Mouse (Mus musculus) embryonic facial prominence, embryonic 14.5 days (tissue): ENCODE data around the gene Cask. TPM values are rescaled to one million over a fixed set of nuclear protein-coding genes. Genes with fewer than 3 reads are reported as not detected.

Experiments used
- ATAC-seq: fragments of 200-750 bp; cut with Nextera tagmentation; 2 replicates; pipeline ENCODE4 v1.8.0; 2017; ENCODE audit warnings: low read depth, moderate number of reproducible peaks, moderate TSS enrichment
- DNase-seq: peaks from one replicate; pipeline ENCODE4 v3.0.0-alpha.2; 2015; ENCODE audit warnings: low spot score
- H3K27ac ChIP-seq: fragments of 300-500 bp; sonication (generic); replicated peaks from 2 replicates; pipeline ENCODE4 v1.5.1; 2014; ENCODE audit warnings: low read depth, mild to moderate bottlenecking, low read length, moderate library complexity
- H3K27me3 ChIP-seq: fragments of 300-500 bp; sonication (generic); replicated peaks from 2 replicates; pipeline ENCODE4 v1.6.1; 2014; ENCODE audit warnings: low read length; ENCODE audit not compliant: control insufficient read depth, insufficient read depth
- H3K36me3 ChIP-seq: fragments of 300-500 bp; sonication (generic); 2 replicates; pipeline ENCODE4 v1.6.1; 2014; ENCODE audit warnings: low read length, mixed read lengths; ENCODE audit not compliant: control insufficient read depth, insufficient read depth
- H3K4me1 ChIP-seq: fragments of 300-500 bp; sonication (generic); 2 replicates; pipeline ENCODE4 v1.6.1; 2014; ENCODE audit warnings: antibody characterized with exemption, low read length; ENCODE audit not compliant: control insufficient read depth, insufficient read depth
- H3K4me2 ChIP-seq: fragments of 300-500 bp; sonication (generic); 2 replicates; pipeline ENCODE4 v1.6.1; 2014; ENCODE audit warnings: low read depth, mild to moderate bottlenecking, low read length, moderate library complexity, mixed read lengths
- H3K4me3 ChIP-seq: fragments of 300-500 bp; sonication (generic); 2 replicates; pipeline ENCODE4 v1.5.1; 2014; ENCODE audit warnings: low read depth, mild to moderate bottlenecking, low read length
- H3K9ac ChIP-seq: fragments of 300-500 bp; sonication (generic); 2 replicates; pipeline ENCODE4 v1.6.1; 2014; ENCODE audit warnings: low read depth, mild to moderate bottlenecking, low read length, moderate library complexity, mixed read lengths
- H3K9me3 ChIP-seq: fragments of 300-500 bp; sonication (generic); 2 replicates; pipeline ENCODE4 v1.6.1; 2016; ENCODE audit warnings: low read length; ENCODE audit not compliant: control insufficient read depth
- WGBS: fragments of 180-500 bp; shearing (Covaris S2); extraction: QIAGEN DNeasy Blood & Tissue Kit; methylation state at CpG from one replicate; pipeline ENCODE4 v1.1.7; 2014; 5-methylcytosine and 5-hydroxymethylcytosine counted together
- polyA plus RNA-seq: library from polyadenylated mRNA; unstranded; fragments of >200 nt; fragmentation: Nextera tagmentation; extraction: Ambion mirVana; gene quantifications from 2 replicates; pipeline ENCODE4 v1.2.1, GENCODE M21; 2014

Gene Cask
- polyA plus RNA-seq, 1 experiment from 2014 or later = 20.1 TPM

DNA sequence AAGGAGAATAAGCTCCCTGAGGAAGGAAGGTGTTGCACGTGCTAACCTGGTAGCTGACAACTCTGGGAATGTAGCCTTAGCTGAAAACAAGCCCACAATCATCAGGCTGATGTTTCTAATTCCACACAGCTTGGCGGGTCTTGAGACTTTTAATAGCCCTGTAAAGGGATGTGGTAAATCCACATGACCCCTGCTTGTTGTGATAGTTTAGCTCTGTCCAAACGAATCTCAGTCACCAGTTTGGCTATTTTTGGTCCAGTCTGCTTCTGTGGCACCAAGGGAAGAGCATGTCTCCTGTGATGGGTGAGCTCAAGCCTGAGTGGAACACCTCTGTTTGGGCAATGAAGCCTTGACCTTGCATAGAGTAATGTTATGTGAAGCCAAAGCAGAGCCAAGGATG lies 244.4 kb downstream of the Cask start:
- Histone ChIP-seq H3K36me3 (0 out of 2 replicates have a peak, but pooled peaks cover 3% of the 10 kb centered on the region), H3K4me1 (no peaks in the 10 kb centered on the region), H3K4me2 (no peak overlapping the region), H3K27me3 (0 out of 2 replicates have a peak, but pooled peaks cover 4% of the 10 kb centered on the region), H3K27ac (no peak overlapping the region), H3K9ac (no peak overlapping the region), H3K4me3 (no peak overlapping the region), H3K9me3 (no peaks in the 10 kb centered on the region)
- ATAC-seq (no peak), DNase-seq (no peak)
- WGBS = 53% methylated on average over 3 of the region's 3 CpGs

DNA sequence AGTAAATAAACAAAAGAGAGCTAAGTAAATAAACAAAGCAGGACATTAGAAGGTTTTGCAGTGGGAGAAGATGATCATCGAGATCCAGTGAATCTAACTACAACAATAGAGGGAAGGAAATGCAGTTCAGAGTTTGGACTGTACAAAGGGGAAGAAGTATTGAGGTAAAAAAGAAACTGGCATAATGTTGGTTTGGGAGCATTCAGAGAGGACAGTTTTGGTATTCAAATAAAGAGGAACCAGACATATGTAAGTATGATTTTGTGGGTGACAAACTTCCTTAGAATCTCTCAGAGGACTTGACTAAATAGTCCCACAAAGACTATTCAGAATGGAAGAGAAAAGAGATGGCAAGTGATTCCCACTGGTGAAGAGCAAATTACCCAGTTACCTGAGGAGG lies 251.2 kb downstream of the Cask start:
- Histone ChIP-seq H3K4me1 (no peaks in the 10 kb centered on the region), H3K4me3 (no peak overlapping the region), H3K4me2 (no peak overlapping the region), H3K36me3 (no peaks in the 10 kb centered on the region), H3K9me3 (no peaks in the 10 kb centered on the region), H3K27me3 (peaks cover 4% of the 10 kb centered on the region; the same call in 1 of the 2 replicates), H3K9ac (no peak overlapping the region), H3K27ac (no peak overlapping the region)
- DNase-seq (no peak), ATAC-seq (no peak)
- WGBS = 52% methylated on average over 1 of the region's 1 CpGs

DNA sequence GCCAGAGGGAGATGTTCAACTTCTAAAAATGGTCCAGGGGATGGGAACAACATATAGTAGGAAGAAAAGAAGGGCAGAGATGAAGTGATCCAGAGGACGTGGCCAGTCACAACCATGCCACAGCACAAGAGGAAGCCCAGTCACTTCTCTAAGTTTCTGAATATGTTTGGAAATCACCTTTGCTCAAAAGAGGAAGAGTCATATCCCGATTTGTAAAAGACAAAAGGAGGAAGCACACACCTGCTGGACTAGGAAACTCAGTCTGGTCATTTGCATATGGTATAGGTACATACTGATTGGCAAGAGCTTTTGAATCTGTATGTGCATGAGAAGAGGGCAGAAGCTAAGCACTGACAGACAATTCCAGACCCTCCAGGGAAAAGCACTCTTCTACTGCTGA lies 251.8 kb downstream of the Cask start:
- H3K4me3 ChIP-seq = no peak overlapping the region

DNA sequence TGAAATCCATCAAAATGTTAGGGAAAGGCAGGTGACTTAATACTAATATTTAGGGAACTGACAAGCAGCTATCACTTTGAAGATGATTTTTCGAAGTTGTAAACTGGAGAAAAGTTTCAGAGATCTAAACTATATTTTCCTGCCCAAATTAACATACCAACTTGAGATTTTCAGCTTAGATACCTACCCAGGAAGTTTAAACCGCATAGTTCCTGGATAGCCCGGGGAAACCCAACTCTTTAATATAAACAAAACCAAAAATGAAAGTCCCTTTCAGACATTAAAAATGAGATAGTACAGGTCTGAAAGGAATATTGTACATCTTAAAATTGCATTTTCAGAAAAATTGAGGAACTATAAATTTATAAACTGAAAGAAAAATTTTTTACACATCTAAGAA lies 273.5 kb downstream of the Cask start:
- Histone ChIP-seq H3K27me3 (peaks cover 11% of the 10 kb centered on the region; the same call in 1 of the 2 replicates), H3K4me3 (no peak overlapping the region), H3K4me2 (no peak overlapping the region), H3K36me3 (0 out of 2 replicates have a peak, but pooled peaks cover 5% of the 10 kb centered on the region), H3K9ac (no peak overlapping the region), H3K4me1 (no peaks in the 10 kb centered on the region), H3K9me3 (peaks cover 5% of the 10 kb centered on the region; the same call in 1 of the 2 replicates), H3K27ac (no peak overlapping the region)
- DNase-seq = no peak
- ATAC-seq = no peak
- WGBS = 69% methylated on average over 3 of the region's 3 CpGs

More for the DNA sequence above, 251.8 kb downstream of the Cask start:
- no peak overlapping the region for H3K27ac ChIP-seq
- H3K36me3 ChIP-seq = no peaks in the 10 kb centered on the region
- no peaks in the 10 kb centered on the region for H3K9me3 ChIP-seq
- WGBS = 78% methylated on average over 2 of the region's 2 CpGs
- H3K4me2 ChIP-seq = no peak overlapping the region
- no peak overlapping the region for H3K9ac ChIP-seq
- ATAC-seq (no peak), DNase-seq (no peak)
- H3K4me1 ChIP-seq = no peaks in the 10 kb centered on the region
- H3K27me3 ChIP-seq = peaks cover 6% of the 10 kb centered on the region; the same call in 1 of the 2 replicates

DNA sequence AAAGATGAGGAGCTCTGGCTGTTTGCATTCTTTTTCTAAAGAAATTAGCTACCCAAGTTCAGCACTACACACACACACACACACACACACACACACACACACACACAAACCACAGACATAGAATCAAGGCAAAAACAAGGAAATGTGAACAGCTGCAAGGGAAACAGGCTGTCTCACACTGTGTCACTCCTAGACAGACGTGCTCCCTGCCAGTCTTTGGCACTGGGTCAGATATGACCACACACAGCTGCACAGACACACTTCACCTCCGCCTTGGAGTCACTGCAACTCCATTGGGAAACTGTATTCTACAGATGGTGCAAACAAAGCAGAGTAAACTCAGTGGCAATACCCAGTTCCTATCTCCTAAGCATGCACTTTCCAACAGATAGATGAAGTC lies 274.6 kb downstream of the Cask start:
- no peak overlapping the region for H3K27ac ChIP-seq
- H3K4me3 ChIP-seq = no peak overlapping the region
- peaks cover 5% of the 10 kb centered on the region; the same call in 1 of the 2 replicates for H3K9me3 ChIP-seq
- no peak for ATAC-seq
- WGBS = 65% methylated on average over 2 of the region's 2 CpGs
- peaks cover 11% of the 10 kb centered on the region; the same call in 1 of the 2 replicates for H3K27me3 ChIP-seq
- no peak overlapping the region for H3K9ac ChIP-seq
- 0 out of 2 replicates have a peak, but pooled peaks cover 5% of the 10 kb centered on the region for H3K36me3 ChIP-seq
- H3K4me2 ChIP-seq = no peak overlapping the region
- peak; percentile 21 for DNase-seq
- H3K4me1 ChIP-seq = no peaks in the 10 kb centered on the region

DNA sequence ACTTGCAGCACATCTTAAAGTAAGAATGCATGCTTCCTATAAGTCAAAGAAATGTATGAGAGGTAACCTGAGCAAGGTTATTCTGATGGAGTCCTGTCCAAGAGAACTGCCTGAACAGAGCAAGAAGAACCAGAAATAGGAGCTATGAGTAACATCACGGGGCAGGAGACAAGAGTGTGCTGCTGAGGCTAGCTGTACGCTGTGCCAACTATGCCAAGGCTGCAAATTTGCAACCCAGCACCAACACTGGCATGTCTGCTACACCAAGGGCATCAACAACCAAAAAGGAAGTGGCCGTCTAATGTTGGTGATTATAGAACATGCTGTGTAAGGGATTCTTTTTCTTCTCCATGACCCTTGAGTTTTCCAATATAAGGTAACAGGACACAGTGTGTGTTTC lies 276.3 kb downstream of the Cask start:
- H3K4me3 ChIP-seq = no peak overlapping the region
- no peaks in the 10 kb centered on the region for H3K4me1 ChIP-seq
- H3K9me3 ChIP-seq = peaks cover 5% of the 10 kb centered on the region; the same call in 1 of the 2 replicates
- DNase-seq (no peak), ATAC-seq (no peak)
- no peak overlapping the region for H3K4me2 ChIP-seq
- no peak overlapping the region for H3K27ac ChIP-seq
- no peak overlapping the region for H3K9ac ChIP-seq
- 85% methylated on average over 3 of the region's 3 CpGs for WGBS
- 0 out of 2 replicates have a peak, but pooled peaks cover 5% of the 10 kb centered on the region for H3K36me3 ChIP-seq
- H3K27me3 ChIP-seq = peaks cover 11% of the 10 kb centered on the region; the same call in 1 of the 2 replicates

DNA sequence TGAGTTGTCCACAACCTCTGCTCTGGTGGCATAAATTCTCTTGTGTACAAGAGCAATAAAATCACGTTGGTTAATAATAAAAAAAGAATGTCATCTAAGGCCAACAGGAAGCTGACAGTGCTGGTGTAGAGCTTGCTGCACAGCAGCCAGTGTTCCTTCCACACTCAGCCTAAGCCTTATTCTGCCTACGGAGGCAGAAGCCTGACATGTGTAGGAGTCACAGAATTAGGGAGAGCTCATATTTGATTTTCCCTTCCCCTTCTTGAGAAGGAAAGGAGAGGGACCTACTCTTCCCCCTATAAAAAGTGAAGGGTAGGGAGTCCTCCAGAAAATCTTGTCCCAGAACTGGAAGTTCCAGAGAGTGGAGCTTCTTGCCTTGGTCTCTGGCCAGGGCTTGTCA lies 276.9 kb downstream of the Cask start:
- Histone ChIP-seq H3K9ac (no peak overlapping the region), H3K27ac (no peak overlapping the region), H3K36me3 (0 out of 2 replicates have a peak, but pooled peaks cover 5% of the 10 kb centered on the region), H3K4me2 (no peak overlapping the region), H3K27me3 (peaks cover 11% of the 10 kb centered on the region; the same call in 1 of the 2 replicates), H3K4me3 (no peak overlapping the region), H3K4me1 (no peaks in the 10 kb centered on the region), H3K9me3 (peaks cover 5% of the 10 kb centered on the region; the same call in 1 of the 2 replicates)
- no peak for DNase-seq
- ATAC-seq = no peak
- WGBS = 64% methylated on average over 2 of the region's 2 CpGs

DNA sequence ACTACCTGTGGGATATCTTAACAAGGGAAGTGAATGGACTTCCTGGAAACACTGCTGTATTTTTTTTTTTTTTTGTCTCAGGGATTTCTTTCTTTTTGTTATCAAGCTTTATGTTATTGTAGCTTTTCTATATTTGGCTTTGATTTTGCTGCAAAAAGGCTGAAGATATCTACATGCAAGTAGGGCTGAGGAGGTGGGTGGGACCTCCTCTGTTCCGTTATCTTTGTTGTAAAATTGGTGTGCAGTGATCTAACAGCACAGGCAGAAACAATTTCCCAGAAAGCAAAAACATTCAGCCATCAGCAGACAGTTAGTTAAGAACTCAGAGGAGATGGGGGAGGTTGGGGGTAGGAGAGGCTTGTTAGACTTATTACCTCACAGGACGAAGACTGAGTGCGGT lies 296.7 kb downstream of the Cask start:
- Histone ChIP-seq H3K4me1 (no peaks in the 10 kb centered on the region), H3K4me3 (no peak overlapping the region), H3K4me2 (no peak overlapping the region), H3K36me3 (0 out of 2 replicates have a peak, but pooled peaks cover 6% of the 10 kb centered on the region), H3K27ac (no peak overlapping the region), H3K27me3 (peaks cover 13% of the 10 kb centered on the region), H3K9ac (no peak overlapping the region), H3K9me3 (no peaks in the 10 kb centered on the region)
- WGBS = 85% methylated on average over 3 of the region's 3 CpGs
- no peak for DNase-seq
- ATAC-seq = no peak

DNA sequence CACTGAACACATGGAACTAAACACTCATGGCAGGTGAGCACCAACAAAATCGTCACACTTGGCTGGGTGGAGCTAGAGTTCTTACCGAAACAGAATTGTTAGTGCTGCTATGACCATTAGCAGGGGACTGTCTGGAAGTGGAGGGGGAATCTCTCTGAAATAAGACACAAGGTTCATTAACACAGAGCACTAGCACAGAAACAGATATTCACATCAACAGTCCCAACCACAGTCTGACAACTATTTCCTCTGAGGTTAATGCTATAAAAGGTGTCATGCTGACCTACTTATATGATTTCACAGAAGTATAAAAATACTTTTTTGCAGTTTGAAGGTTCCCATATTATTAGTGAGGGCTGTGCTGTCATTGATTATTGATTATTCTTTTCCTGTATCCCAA lies 298.9 kb downstream of the Cask start:
- H3K4me1 ChIP-seq = no peaks in the 10 kb centered on the region
- DNase-seq = no peak
- no peak overlapping the region for H3K27ac ChIP-seq
- H3K9me3 ChIP-seq = no peaks in the 10 kb centered on the region
- WGBS = 79% methylated on average over 2 of the region's 2 CpGs
- H3K9ac ChIP-seq = no peak overlapping the region
- ATAC-seq = no peak
- no peak overlapping the region for H3K4me2 ChIP-seq
- no peak overlapping the region for H3K4me3 ChIP-seq
- 0 out of 2 replicates have a peak, but pooled peaks cover 6% of the 10 kb centered on the region for H3K36me3 ChIP-seq
- H3K27me3 ChIP-seq = peaks cover 15% of the 10 kb centered on the region
